Mouse (Mus musculus): ENCODE data around the gene Samhd1. TPM values are rescaled to one million over a fixed set of nuclear protein-coding genes. Genes with fewer than 3 reads are reported as not detected.
A peak's percentile ranks its signal among the peaks of the same experiment; 100 is the strongest.

The Samhd1 gene
- polyA plus RNA-seq, 1 experiment from 2014 or later = 103 TPM

GRCm38 (mm10) chr2:157116964-157117363 lies 18.1 kb downstream of the Samhd1 start:
- no peaks in the 10 kb centered on the region for H3K4me1 ChIP-seq (ENCODE audit: insufficient read depth, low read depth, low read length)
- no peak overlapping the region for H3K4me2 ChIP-seq (replicated peaks; ENCODE audit: low read depth, low read length)
- ATAC-seq (no peak), DNase-seq (ENCODE audit: low spot score) (peak; percentile 52)
- H3K27ac ChIP-seq (ENCODE audit: low read length) = no peak overlapping the region
- TF ChIP-seq EP300 (IDR thresholded peaks at IDR 0.05) (no peak), CTCF (IDR thresholded peaks at IDR 0.05) (peak; percentile 79)
- WGBS = 18% methylated on average over 3 of the region's 3 CpGs
- no peak overlapping the region for H3K9ac ChIP-seq (replicated peaks; ENCODE audit: low read depth)
- peaks cover 30% of the 10 kb centered on the region; the same call in 1 of the 2 replicates for H3K36me3 ChIP-seq (ENCODE audit: insufficient read depth, low read length)
- H3K4me3 ChIP-seq (ENCODE audit: low read depth, low read length) = no peak overlapping the region
- no peaks in the 10 kb centered on the region for H3K9me3 ChIP-seq (ENCODE audit: low read length)
- H3K27me3 ChIP-seq (replicated peaks; ENCODE audit: insufficient read depth, low read length) = no peaks in the 10 kb centered on the region

- no peak overlapping the region for H3K27ac ChIP-seq (ENCODE audit: low read length)
- 78% methylated on average over 4 of the region's 4 CpGs for WGBS
Measured at GRCm38 (mm10) chr2:157108236-157108635, 26.8 kb downstream of the Samhd1 start.

GRCm38 (mm10) chr2:157104454-157104853 lies 30.6 kb downstream of the Samhd1 start:
- no peak overlapping the region for H3K27ac ChIP-seq (ENCODE audit: low read length)
- no peaks in the 10 kb centered on the region for H3K27me3 ChIP-seq (replicated peaks; ENCODE audit: insufficient read depth, low read length)
- H3K4me1 ChIP-seq (ENCODE audit: insufficient read depth, low read depth, low read length) = no peaks in the 10 kb centered on the region
- peaks cover 34% of the 10 kb centered on the region for H3K36me3 ChIP-seq (ENCODE audit: insufficient read depth, low read length)
- no peaks in the 10 kb centered on the region for H3K9me3 ChIP-seq (ENCODE audit: low read length)
- ATAC-seq (no peak), DNase-seq (ENCODE audit: low spot score) (no peak)
- no peak overlapping the region for H3K4me3 ChIP-seq (ENCODE audit: low read depth, low read length)
- H3K9ac ChIP-seq (replicated peaks; ENCODE audit: low read depth) = no peak overlapping the region
- no peak overlapping the region for H3K4me2 ChIP-seq (replicated peaks; ENCODE audit: low read depth, low read length)
- 79% methylated on average over 8 of the region's 8 CpGs for WGBS
- TF ChIP-seq EP300 (IDR thresholded peaks at IDR 0.05) = no peak
- TF ChIP-seq CTCF (IDR thresholded peaks at IDR 0.05) = no peak

More at GRCm38 (mm10) chr2:157108236-157108635, 26.8 kb downstream of the Samhd1 start:
- Histone ChIP-seq H3K9ac (replicated peaks; ENCODE audit: low read depth) (no peak overlapping the region), H3K27me3 (replicated peaks; ENCODE audit: insufficient read depth, low read length) (no peaks in the 10 kb centered on the region), H3K9me3 (ENCODE audit: low read length) (no peaks in the 10 kb centered on the region), H3K4me3 (ENCODE audit: low read depth, low read length) (no peak overlapping the region), H3K4me2 (replicated peaks; ENCODE audit: low read depth, low read length) (no peak overlapping the region), H3K36me3 (ENCODE audit: insufficient read depth, low read length) (peaks cover 34% of the 10 kb centered on the region), H3K4me1 (ENCODE audit: insufficient read depth, low read depth, low read length) (no peaks in the 10 kb centered on the region)
- no peak for DNase-seq (ENCODE audit: low spot score)
- TF ChIP-seq EP300 (IDR thresholded peaks at IDR 0.05) = no peak
- no peak for TF ChIP-seq CTCF (IDR thresholded peaks at IDR 0.05)
- ATAC-seq = no peak

GRCm38 (mm10) chr2:157102256-157102655 lies 32.8 kb downstream of the Samhd1 start:
- DNase-seq (ENCODE audit: low spot score) = no peak
- TF ChIP-seq CTCF (IDR thresholded peaks at IDR 0.05) (no peak), EP300 (IDR thresholded peaks at IDR 0.05) (no peak)
- H3K9ac ChIP-seq (replicated peaks; ENCODE audit: low read depth) = no peak overlapping the region
- H3K4me1 ChIP-seq (ENCODE audit: insufficient read depth, low read depth, low read length) = no peaks in the 10 kb centered on the region
- H3K9me3 ChIP-seq (ENCODE audit: low read length) = no peaks in the 10 kb centered on the region
- whole genome bisulfite sequencing = 52% methylated on average over 2 of the region's 2 CpGs
- no peak overlapping the region for H3K4me3 ChIP-seq (ENCODE audit: low read depth, low read length)
- H3K36me3 ChIP-seq (ENCODE audit: insufficient read depth, low read length) = peaks cover 26% of the 10 kb centered on the region
- H3K4me2 ChIP-seq (replicated peaks; ENCODE audit: low read depth, low read length) = no peak overlapping the region
- H3K27ac ChIP-seq (ENCODE audit: low read length) = no peak overlapping the region
- no peaks in the 10 kb centered on the region for H3K27me3 ChIP-seq (replicated peaks; ENCODE audit: insufficient read depth, low read length)
- ATAC-seq = no peak

GRCm38 (mm10) chr2:157101650-157102049 lies 33.4 kb downstream of the Samhd1 start:
- H3K27me3 ChIP-seq (replicated peaks; ENCODE audit: insufficient read depth, low read length) = no peaks in the 10 kb centered on the region
- no peak for TF ChIP-seq CTCF (IDR thresholded peaks at IDR 0.05)
- no peak for TF ChIP-seq EP300 (IDR thresholded peaks at IDR 0.05)
- H3K4me2 ChIP-seq (replicated peaks; ENCODE audit: low read depth, low read length) = no peak overlapping the region
- no peaks in the 10 kb centered on the region for H3K4me1 ChIP-seq (ENCODE audit: insufficient read depth, low read depth, low read length)
- H3K27ac ChIP-seq (ENCODE audit: low read length) = no peak overlapping the region
- H3K36me3 ChIP-seq (ENCODE audit: insufficient read depth, low read length) = peaks cover 25% of the 10 kb centered on the region
- H3K9me3 ChIP-seq (ENCODE audit: low read length) = no peaks in the 10 kb centered on the region
- DNase-seq (ENCODE audit: low spot score) (no peak), ATAC-seq (no peak)
- no peak overlapping the region for H3K4me3 ChIP-seq (ENCODE audit: low read depth, low read length)
- 93% methylated on average over 9 of the region's 9 CpGs for WGBS
- H3K9ac ChIP-seq (replicated peaks; ENCODE audit: low read depth) = no peak overlapping the region

GRCm38 (mm10) chr2:157100319-157100605 lies 34.8 kb downstream of the Samhd1 start:
- no peak overlapping the region for H3K4me3 ChIP-seq (ENCODE audit: low read depth, low read length)
- H3K27me3 ChIP-seq (replicated peaks; ENCODE audit: insufficient read depth, low read length) = no peaks in the 10 kb centered on the region
- H3K27ac ChIP-seq (ENCODE audit: low read length) = peak overlapping the region; percentile 27; the same call in 1 of the 2 replicates
- ATAC-seq (peak; percentile 79), DNase-seq (ENCODE audit: low spot score) (peak; percentile 65)
- H3K9me3 ChIP-seq (ENCODE audit: low read length) = no peaks in the 10 kb centered on the region
- 63% methylated on average over 12 of the region's 12 CpGs for WGBS
- H3K4me1 ChIP-seq (ENCODE audit: insufficient read depth, low read depth, low read length) = no peaks in the 10 kb centered on the region
- no peak overlapping the region for H3K9ac ChIP-seq (replicated peaks; ENCODE audit: low read depth)
- TF ChIP-seq EP300 (IDR thresholded peaks at IDR 0.05) (no peak), CTCF (IDR thresholded peaks at IDR 0.05) (no peak)
- H3K4me2 ChIP-seq (replicated peaks; ENCODE audit: low read depth, low read length) = no peak overlapping the region
- peaks cover 24% of the 10 kb centered on the region for H3K36me3 ChIP-seq (ENCODE audit: insufficient read depth, low read length)

All from lung, postnatal 0 days (tissue).